Mouse (Mus musculus): Measurements from ENCODE around the gene Mat1a. TPM values are rescaled to one million over a fixed set of nuclear protein-coding genes. Genes with fewer than 3 reads are reported as not detected.

Mat1a gene
- polyA plus RNA-seq (2015; fragmentation: Nextera tagmentation; extraction: Ambion mirVana) = 4.5 and 4.9 TPM in 2 replicates

DNA sequence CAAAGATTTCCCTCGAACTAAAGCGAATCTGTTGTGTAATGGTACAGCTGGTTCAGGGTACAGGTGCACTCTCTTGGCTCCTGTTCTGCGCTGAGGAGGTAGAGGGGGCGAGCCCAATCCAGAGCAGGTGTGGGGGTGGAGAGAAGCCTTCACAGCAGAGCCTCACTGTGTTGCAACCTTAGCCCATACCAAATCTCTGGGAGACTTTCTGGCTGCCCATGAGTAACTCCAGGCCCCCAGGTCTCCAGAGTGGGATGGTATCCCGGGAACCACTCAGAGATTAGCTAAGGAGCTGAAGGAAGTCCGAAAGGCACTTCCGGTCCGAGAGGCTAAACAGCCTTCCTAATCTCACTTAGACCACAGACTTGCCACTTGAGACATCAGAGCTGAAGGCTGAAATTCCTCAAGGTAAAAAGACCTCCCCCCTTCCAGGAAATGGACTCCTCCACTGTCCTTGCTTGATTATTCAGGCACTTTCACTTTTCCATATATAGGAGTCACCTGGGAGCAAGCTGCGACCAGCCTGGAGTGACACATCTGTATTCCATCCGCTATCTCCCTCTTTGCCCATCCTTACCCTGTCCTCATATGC, at the start of gene Mat1a:
Gene Mat1a, plus strand, starts transcription at position 183 of the 592 bp plus-strand sequence.
- Histone ChIP-seq H3K9ac (no peak within 1 kb of the TSS), H3K36me3 (no peaks in the 10 kb centered on the region), H3K4me1 (replicated peaks) (no peaks in the 10 kb centered on the region), H3K9me3 (replicated peaks) (no peaks in the 10 kb centered on the region), H3K27me3 (no peaks in the 10 kb centered on the region), H3K4me2 (peak within 1 kb of the TSS; percentile 17; the same call in 1 of the 2 replicates), H3K27ac (no peak within 1 kb of the TSS), H3K4me3 (replicated peaks) (no peak within 1 kb of the TSS)
- DNase-seq (no peak), ATAC-seq (ENCODE audit: low read depth) (peak; percentile 76)
- 48% methylated on average over 10 of the region's 10 CpGs for WGBS (ENCODE audit: insufficient replicate concordance)

DNA sequence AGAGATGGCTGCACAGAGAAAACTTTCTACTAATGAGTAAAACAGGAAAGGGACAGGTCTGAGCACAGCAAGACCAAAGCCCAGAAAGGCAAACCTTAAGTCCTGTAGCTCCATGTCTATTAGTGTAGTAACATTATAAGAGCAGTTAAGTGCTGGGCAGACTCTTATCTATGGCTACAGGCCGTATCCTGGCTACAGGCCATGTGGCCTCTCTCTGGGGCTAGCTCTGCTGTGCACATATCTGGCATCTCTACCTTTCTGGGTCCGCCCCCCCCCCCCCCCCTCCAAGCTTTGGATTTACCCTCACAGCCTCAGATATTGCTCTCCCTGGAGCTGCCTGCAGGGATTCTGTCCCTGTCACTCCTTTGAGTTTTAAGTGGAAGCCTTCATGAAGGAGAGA, 39.7 kb upstream of the Mat1a start:
- peak; percentile 98 for ATAC-seq (ENCODE audit: low read depth)
- WGBS (ENCODE audit: insufficient replicate concordance) = 2% methylated on average over 2 of the region's 2 CpGs
- no peak overlapping the region for H3K4me3 ChIP-seq (replicated peaks)
- no peak overlapping the region; the same call in 1 of the 2 replicates for H3K27ac ChIP-seq
- DNase-seq = peak; percentile 34
- H3K4me2 ChIP-seq = peak overlapping the region; percentile 6; the same call in 1 of the 2 replicates
- H3K36me3 ChIP-seq = no peaks in the 10 kb centered on the region
- H3K27me3 ChIP-seq = no peaks in the 10 kb centered on the region
- no peaks in the 10 kb centered on the region for H3K9me3 ChIP-seq (replicated peaks)
- H3K4me1 ChIP-seq (replicated peaks) = peaks cover 26% of the 10 kb centered on the region
- no peak overlapping the region for H3K9ac ChIP-seq

DNA sequence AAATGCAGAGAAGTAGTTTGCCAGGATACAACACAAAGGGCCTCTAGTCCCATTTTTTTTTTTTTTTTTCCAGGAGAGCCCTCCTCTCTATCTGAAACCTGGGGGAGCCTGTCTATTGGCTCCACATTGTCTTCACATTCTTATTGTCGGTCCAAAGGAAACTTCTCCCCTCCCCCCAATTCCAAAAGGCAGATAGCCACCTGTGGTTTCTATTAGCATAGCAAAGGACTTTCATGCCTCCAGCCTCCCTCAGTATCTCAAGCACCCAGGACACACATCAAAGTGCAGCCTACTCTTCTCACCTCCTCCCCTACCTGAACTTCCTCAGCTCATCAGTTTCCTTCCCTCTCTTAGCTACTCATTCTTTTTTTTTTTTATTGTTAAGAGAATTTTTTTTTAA, 38.4 kb upstream of the Mat1a start:
- no peaks in the 10 kb centered on the region for H3K27me3 ChIP-seq
- DNase-seq (no peak), ATAC-seq (ENCODE audit: low read depth) (no peak)
- no peak overlapping the region for H3K9ac ChIP-seq
- H3K27ac ChIP-seq = no peak overlapping the region
- H3K4me2 ChIP-seq = no peak overlapping the region
- peaks cover 35% of the 10 kb centered on the region for H3K4me1 ChIP-seq (replicated peaks)
- H3K36me3 ChIP-seq = no peaks in the 10 kb centered on the region
- WGBS (ENCODE audit: insufficient replicate concordance) = 6% methylated on average over 1 of the region's 1 CpGs
- no peaks in the 10 kb centered on the region for H3K9me3 ChIP-seq (replicated peaks)
- H3K4me3 ChIP-seq (replicated peaks) = no peak overlapping the region

DNA sequence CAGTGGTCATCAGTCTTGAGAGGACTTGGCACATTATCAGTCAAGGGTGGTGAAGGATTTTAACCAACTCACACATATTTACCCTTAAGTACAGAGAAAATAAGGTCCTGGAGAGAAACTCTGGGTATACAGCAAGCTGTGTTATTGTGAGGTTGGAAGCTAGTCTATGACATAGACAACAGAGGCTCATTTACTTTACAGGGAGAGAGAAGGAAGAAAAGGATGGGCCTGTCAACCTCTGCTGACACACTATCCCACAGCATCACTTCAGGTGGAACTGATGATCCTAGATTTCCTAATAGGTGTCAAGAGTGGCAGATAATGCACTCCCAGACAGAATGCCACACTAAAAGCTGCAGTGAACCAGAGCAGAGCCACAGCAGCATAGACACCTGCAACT, 35.7 kb upstream of the Mat1a start, which contains the start of gene Dydc2:
Gene Dydc2, minus strand, starts transcription at position 101 of the 400 bp plus-strand sequence.
- H3K27me3 ChIP-seq = peaks cover 11% of the 10 kb centered on the region
- H3K4me1 ChIP-seq (replicated peaks) = peaks cover 38% of the 10 kb centered on the region
- no peaks in the 10 kb centered on the region for H3K9me3 ChIP-seq (replicated peaks)
- no peak within 1 kb of the TSS for H3K27ac ChIP-seq
- ATAC-seq (ENCODE audit: low read depth) (no peak), DNase-seq (no peak)
- no peak within 1 kb of the TSS for H3K4me2 ChIP-seq
- no peak within 1 kb of the TSS for H3K9ac ChIP-seq
- no peak within 1 kb of the TSS for H3K4me3 ChIP-seq (replicated peaks)
- H3K36me3 ChIP-seq = no peaks in the 10 kb centered on the region

DNA sequence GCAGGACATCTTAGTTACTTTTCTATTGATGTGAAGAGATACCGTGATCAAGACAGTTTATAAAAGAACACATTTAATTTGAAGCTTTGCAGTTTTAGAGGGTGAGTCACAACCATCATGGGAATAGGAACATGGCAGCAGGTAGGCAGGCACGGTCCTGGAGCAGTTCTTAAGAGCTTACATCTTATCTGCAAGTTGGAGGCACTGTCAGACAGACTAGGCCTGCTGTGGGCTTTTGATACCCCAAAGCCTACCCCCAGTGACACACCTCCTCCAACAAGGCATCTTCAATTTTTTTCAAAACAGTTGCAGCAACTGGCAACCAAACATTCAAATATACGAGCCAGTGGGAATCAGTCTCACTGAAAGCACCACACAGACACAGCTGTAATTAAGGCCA, 34.5 kb upstream of the Mat1a start:
- H3K27me3 ChIP-seq = peaks cover 11% of the 10 kb centered on the region
- H3K9me3 ChIP-seq (replicated peaks) = no peaks in the 10 kb centered on the region
- DNase-seq (no peak), ATAC-seq (ENCODE audit: low read depth) (peak; percentile 85)
- H3K27ac ChIP-seq = no peak overlapping the region
- WGBS (ENCODE audit: insufficient replicate concordance) = 40% methylated on average over 3 of the region's 3 CpGs
- peaks cover 29% of the 10 kb centered on the region for H3K4me1 ChIP-seq (replicated peaks)
- no peak overlapping the region for H3K9ac ChIP-seq
- no peak overlapping the region for H3K4me3 ChIP-seq (replicated peaks)
- H3K4me2 ChIP-seq = no peak overlapping the region
- no peaks in the 10 kb centered on the region for H3K36me3 ChIP-seq

DNA sequence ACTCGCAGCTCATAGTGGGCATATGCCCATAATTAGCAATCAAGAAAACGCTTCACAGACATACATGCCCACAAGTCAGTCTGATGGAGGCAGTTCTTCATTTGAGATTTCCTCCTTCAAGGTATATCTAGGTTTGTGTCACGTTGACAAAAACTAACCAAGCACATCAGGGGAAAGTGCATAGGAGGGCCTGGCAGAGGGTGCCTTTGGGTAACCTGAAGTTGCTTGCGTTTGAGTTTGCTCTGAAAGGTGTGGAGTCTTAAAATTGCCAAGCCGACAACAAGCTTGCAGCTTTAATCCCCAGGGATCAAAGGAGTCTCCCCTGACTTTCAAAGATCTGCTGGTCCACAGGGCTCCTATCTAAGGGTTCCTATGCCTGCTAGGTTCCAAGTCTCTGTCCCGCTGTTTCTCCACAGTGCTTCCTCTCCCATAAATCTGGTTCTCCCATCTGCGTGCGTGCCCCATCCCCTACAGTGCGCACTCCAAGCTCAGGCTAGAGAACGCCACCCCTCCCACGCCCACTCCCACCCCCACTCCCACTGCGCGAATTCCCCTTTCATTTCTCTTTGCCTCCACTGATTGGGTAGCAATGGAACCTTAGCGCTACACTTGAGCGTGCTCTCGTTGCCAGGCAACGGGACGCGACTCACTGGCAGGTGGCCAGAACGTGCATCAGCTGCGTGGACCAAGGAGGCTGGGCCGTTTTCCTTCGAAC, 32.4 kb upstream of the Mat1a start, which contains the start of gene Dydc1:
Gene Dydc1, plus strand, starts transcription at position 683 of the 715 bp plus-strand sequence.
- no peak within 1 kb of the TSS for H3K9ac ChIP-seq
- WGBS (ENCODE audit: insufficient replicate concordance) = 12% methylated on average over 23 of the region's 23 CpGs

DNA sequence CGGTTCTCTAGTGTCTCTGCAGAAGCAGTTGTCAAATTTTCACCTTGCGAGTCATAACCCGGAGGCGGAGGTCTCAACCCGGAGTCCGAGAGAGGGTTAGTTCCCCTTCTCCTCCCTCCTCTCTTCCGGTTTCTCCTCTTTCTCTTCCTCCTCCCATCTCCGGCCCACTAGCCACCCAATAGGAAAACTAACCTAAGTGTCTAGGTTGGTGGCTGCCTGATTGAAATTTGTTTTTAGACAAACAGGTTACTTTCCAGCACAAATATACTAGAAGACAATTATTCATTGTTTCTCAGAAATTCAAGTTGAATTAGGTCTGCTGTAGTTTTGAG, 31.9 kb upstream of the Mat1a start:
- H3K4me2 ChIP-seq = peak overlapping the region; percentile 59
- no peak for ATAC-seq (ENCODE audit: low read depth)
- no peaks in the 10 kb centered on the region for H3K9me3 ChIP-seq (replicated peaks)
- DNase-seq = no peak
- no peak overlapping the region for H3K27ac ChIP-seq
- H3K27me3 ChIP-seq = peaks cover 11% of the 10 kb centered on the region
- peak overlapping the region; percentile 41 for H3K4me3 ChIP-seq (replicated peaks)
- peaks cover 13% of the 10 kb centered on the region for H3K4me1 ChIP-seq (replicated peaks)
- no peaks in the 10 kb centered on the region for H3K36me3 ChIP-seq
- 3% methylated on average over 8 of the region's 8 CpGs for WGBS (ENCODE audit: insufficient replicate concordance)
- H3K9ac ChIP-seq = no peak overlapping the region

More for the DNA sequence above, 32.4 kb upstream of the Mat1a start, which contains the start of gene Dydc1:
- H3K4me1 ChIP-seq (replicated peaks) = peaks cover 17% of the 10 kb centered on the region
- H3K36me3 ChIP-seq = no peaks in the 10 kb centered on the region
- no peak for ATAC-seq (ENCODE audit: low read depth)
- H3K4me2 ChIP-seq = peak within 1 kb of the TSS; percentile 59
- H3K9me3 ChIP-seq (replicated peaks) = no peaks in the 10 kb centered on the region
- no peak for DNase-seq
- no peak within 1 kb of the TSS for H3K27ac ChIP-seq
- peaks cover 11% of the 10 kb centered on the region for H3K27me3 ChIP-seq
- H3K4me3 ChIP-seq (replicated peaks) = peak within 1 kb of the TSS; percentile 41

DNA sequence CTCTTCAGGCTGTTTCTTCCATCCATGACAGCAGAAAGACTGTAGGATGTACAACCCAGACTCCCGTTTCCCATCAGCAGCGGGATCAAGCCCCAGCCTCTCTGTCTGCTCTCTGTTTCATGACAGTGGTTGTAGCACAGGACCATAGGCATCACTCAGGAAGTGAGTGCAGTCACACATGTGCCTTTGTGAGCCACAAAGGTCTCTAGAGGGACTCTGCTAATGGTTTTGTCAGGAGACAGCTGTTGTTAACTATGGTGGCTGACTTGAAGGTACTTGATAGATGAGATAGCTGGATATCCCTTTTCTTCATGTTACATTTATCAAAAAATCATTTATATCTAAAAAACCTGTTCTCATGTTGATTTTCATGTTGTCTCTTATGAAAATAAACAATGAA, 22.4 kb upstream of the Mat1a start:
- ATAC-seq (ENCODE audit: low read depth) (no peak), DNase-seq (no peak)
- Histone ChIP-seq H3K27me3 (no peaks in the 10 kb centered on the region), H3K9me3 (replicated peaks) (no peaks in the 10 kb centered on the region), H3K4me2 (no peak overlapping the region), H3K36me3 (no peaks in the 10 kb centered on the region), H3K9ac (no peak overlapping the region), H3K4me1 (replicated peaks) (no peaks in the 10 kb centered on the region), H3K4me3 (replicated peaks) (no peak overlapping the region), H3K27ac (no peak overlapping the region)
- WGBS (ENCODE audit: insufficient replicate concordance) = 68% methylated on average over 2 of the region's 2 CpGs

DNA sequence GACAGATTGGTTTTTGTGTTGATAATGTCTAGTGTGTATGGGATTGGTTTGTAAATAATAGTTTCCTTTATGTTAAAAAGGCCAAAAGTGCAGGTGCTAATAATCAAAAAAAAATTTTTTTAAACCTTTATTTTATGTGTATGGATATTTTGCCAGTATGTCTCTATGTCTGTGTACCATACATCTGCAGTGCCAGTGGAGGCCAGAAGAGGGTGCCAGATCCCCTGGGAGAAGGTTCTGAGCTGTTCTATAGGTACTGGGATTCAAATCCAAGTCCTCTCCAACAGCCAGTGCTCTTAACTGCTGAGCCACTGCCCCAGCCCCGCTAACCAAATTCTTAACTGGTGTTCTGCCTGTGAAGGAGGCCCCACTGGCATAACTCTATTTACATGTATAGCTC, 17.3 kb upstream of the Mat1a start:
- Histone ChIP-seq H3K27ac (no peak overlapping the region), H3K9ac (no peak overlapping the region), H3K36me3 (no peaks in the 10 kb centered on the region), H3K27me3 (no peaks in the 10 kb centered on the region), H3K4me2 (no peak overlapping the region), H3K9me3 (replicated peaks) (no peaks in the 10 kb centered on the region), H3K4me3 (replicated peaks) (no peak overlapping the region), H3K4me1 (replicated peaks) (no peaks in the 10 kb centered on the region)
- DNase-seq (no peak), ATAC-seq (ENCODE audit: low read depth) (no peak)
- 73% methylated on average over 1 of the region's 1 CpGs for WGBS (ENCODE audit: insufficient replicate concordance)

DNA sequence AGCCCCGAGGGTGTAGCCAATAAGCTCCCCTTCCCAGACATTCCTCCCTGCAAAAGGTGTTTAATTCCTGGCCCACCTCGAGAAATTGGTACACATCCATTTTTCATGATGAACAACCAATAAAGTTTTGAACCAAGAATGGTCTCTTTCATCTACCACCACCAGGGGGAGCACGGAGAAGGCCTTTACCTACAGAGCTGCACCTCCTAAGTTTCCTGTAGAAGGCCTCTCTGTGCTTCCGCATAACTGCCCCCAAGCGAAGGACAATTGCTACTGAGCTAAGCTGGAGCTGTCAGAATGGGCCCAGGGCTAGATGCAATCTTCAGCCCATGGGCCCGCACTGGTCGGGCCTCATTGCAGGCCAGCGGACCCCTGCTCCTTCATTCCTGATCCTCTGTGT, 14.1 kb upstream of the Mat1a start:
- no peaks in the 10 kb centered on the region for H3K27me3 ChIP-seq
- H3K4me1 ChIP-seq (replicated peaks) = no peaks in the 10 kb centered on the region
- no peak overlapping the region for H3K4me2 ChIP-seq
- no peak for DNase-seq
- 38% methylated on average over 8 of the region's 8 CpGs for WGBS (ENCODE audit: insufficient replicate concordance)
- ATAC-seq (ENCODE audit: low read depth) = no peak
- H3K27ac ChIP-seq = no peak overlapping the region
- no peaks in the 10 kb centered on the region for H3K36me3 ChIP-seq
- no peak overlapping the region for H3K4me3 ChIP-seq (replicated peaks)
- H3K9me3 ChIP-seq (replicated peaks) = no peaks in the 10 kb centered on the region
- no peak overlapping the region for H3K9ac ChIP-seq

DNA sequence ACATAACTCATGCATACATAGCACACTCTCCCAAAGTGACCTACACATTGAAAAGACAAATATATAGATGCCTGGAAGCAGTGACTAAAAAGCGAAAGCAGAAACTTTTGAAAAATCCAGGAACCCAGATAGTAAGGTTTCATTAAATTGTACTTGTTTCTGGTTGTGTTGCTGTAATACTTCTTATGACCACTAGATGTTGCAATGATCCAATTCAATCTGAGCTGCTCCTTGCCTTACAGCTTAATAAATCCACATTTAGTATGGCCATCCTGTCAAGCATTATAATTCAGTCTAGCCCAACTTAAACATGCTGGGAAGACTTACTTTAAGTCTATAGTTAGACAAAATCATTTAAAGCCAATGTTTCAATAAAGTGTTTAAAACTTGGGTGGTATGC, 10.7 kb upstream of the Mat1a start:
- no peaks in the 10 kb centered on the region for H3K36me3 ChIP-seq
- H3K4me3 ChIP-seq (replicated peaks) = no peak overlapping the region
- H3K27me3 ChIP-seq = no peaks in the 10 kb centered on the region
- no peaks in the 10 kb centered on the region for H3K9me3 ChIP-seq (replicated peaks)
- DNase-seq (no peak), ATAC-seq (ENCODE audit: low read depth) (no peak)
- 23% methylated on average over 1 of the region's 1 CpGs for WGBS (ENCODE audit: insufficient replicate concordance)
- no peak overlapping the region for H3K27ac ChIP-seq
- no peak overlapping the region for H3K4me2 ChIP-seq
- H3K9ac ChIP-seq = no peak overlapping the region
- H3K4me1 ChIP-seq (replicated peaks) = no peaks in the 10 kb centered on the region
